Mouse (Mus musculus) hindbrain, postnatal 0 days (tissue): Measurements from ENCODE around the gene Gm37240. TPM values are rescaled to one million over a fixed set of nuclear protein-coding genes. Genes with fewer than 3 reads are reported as not detected.
A peak's percentile ranks its signal among the peaks of the same experiment; 100 is the strongest.

Experiments used
- ATAC-seq: fragments of 200-750 bp; cut with Nextera tagmentation; 2 replicates; pipeline ENCODE4 v1.8.0; 2017; ENCODE audit warnings: mild to moderate bottlenecking, moderate TSS enrichment, moderate library complexity
- DNase-seq: peaks from one replicate; pipeline ENCODE4 v3.0.0-alpha.2; 2015; ENCODE audit warnings: low spot score
- H3K27ac ChIP-seq: fragments of 300-500 bp; sonication (generic); 2 replicates; pipeline ENCODE4 v1.5.1; 2014; ENCODE audit warnings: mild to moderate bottlenecking
- H3K27me3 ChIP-seq: fragments of 300-500 bp; sonication (generic); 2 replicates; pipeline ENCODE4 v1.6.1; 2014; ENCODE audit warnings: low read length, mixed read lengths; ENCODE audit not compliant: insufficient read depth
- H3K36me3 ChIP-seq: fragments of 300-500 bp; sonication (generic); 2 replicates; pipeline ENCODE4 v1.6.1; 2014; ENCODE audit warnings: low read length, mixed read lengths; ENCODE audit not compliant: insufficient read depth
- H3K4me1 ChIP-seq: fragments of 300-500 bp; sonication (generic); 2 replicates; pipeline ENCODE4 v1.6.1; 2014; ENCODE audit warnings: antibody characterized with exemption, low read length, mixed read lengths; ENCODE audit not compliant: insufficient read depth
- H3K4me2 ChIP-seq: fragments of 300-500 bp; sonication (generic); 2 replicates; pipeline ENCODE4 v1.6.1; 2014; ENCODE audit warnings: low read depth, mild to moderate bottlenecking, low read length, moderate library complexity, mixed read lengths
- H3K4me3 ChIP-seq: fragments of 300-500 bp; sonication (generic); 2 replicates; pipeline ENCODE4 v1.5.1; 2014; ENCODE audit warnings: low read length
- H3K9ac ChIP-seq: fragments of 300-500 bp; sonication (generic); replicated peaks from 2 replicates; pipeline ENCODE4 v1.6.1; 2014; ENCODE audit warnings: mild to moderate bottlenecking, low read length, moderate library complexity, mixed read lengths
- H3K9me3 ChIP-seq: fragments of 300-500 bp; sonication (generic); 2 replicates; pipeline ENCODE4 v1.6.1; 2016; ENCODE audit warnings: low read length, mixed read lengths
- CTCF ChIP-seq: IDR thresholded peaks from 2 replicates; pipeline ENCODE4 v1.5.1; 2016; ENCODE audit warnings: antibody characterized with exemption, control low read depth, low read depth
- WGBS: fragments of 180-500 bp; shearing (Covaris S2); extraction: QIAGEN DNeasy Blood & Tissue Kit; methylation state at CpG from one replicate; pipeline ENCODE4 v1.1.7; 2014; 5-methylcytosine and 5-hydroxymethylcytosine counted together
- polyA plus RNA-seq: library from polyadenylated mRNA; unstranded; fragments of >200 nt; fragmentation: Nextera tagmentation; extraction: Ambion mirVana; gene quantifications from 2 replicates; pipeline ENCODE4 v1.2.1, GENCODE M21; 2015
- total RNA-seq: library from RNA; depleted of rRNA; stranded (reverse); fragments of >200 nt; gene quantifications from 2 replicates; pipeline ENCODE4 v1.2.3, GENCODE M21; 2014

Gene Gm37240
- total and polyA plus RNA-seq, 2 experiments from 2014 or later, result 1.5 TPM; not detected in 1

DNA sequence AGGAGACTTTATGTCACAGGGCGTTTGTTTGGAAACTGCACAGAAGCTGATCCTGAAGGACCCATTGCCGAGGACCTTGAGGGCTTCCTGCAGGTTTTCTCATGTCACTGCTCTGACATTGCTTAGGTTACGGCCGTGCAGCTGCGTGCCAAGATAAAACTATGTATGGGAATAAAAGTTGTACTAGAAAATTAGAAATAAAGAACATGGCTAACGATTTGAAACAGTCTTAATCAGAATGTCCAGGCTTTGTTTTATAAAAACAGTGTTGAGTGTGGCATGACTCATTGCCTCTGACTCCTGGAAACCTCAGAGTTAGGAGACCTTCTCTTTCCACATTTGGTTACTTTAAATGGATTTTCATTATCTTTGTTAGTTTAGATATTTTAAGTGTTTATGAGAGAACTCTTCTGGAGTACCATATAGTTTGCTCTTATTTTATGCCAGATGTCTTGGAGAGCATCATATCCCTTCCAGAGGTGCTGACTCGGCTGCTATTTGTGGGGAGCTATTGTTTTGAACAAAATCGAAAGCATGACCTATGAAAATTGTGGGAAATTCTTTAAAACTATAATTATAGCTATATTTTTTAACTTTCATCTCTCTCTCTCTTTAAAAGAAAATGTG, 960.0 kb downstream of the Gm37240 start:
- no peaks in the 10 kb centered on the region for H3K27me3 ChIP-seq
- DNase-seq (no peak), ATAC-seq (no peak)
- H3K9ac ChIP-seq, result no peak overlapping the region
- no peaks in the 10 kb centered on the region for H3K36me3 ChIP-seq
- WGBS, result 76% methylated on average over 8 of the region's 8 CpGs
- no peaks in the 10 kb centered on the region for H3K4me1 ChIP-seq
- H3K4me2 ChIP-seq, result no peak overlapping the region
- no peaks in the 10 kb centered on the region for H3K9me3 ChIP-seq
- no peak overlapping the region for H3K27ac ChIP-seq
- TF ChIP-seq CTCF, result no peak
- no peak overlapping the region for H3K4me3 ChIP-seq

DNA sequence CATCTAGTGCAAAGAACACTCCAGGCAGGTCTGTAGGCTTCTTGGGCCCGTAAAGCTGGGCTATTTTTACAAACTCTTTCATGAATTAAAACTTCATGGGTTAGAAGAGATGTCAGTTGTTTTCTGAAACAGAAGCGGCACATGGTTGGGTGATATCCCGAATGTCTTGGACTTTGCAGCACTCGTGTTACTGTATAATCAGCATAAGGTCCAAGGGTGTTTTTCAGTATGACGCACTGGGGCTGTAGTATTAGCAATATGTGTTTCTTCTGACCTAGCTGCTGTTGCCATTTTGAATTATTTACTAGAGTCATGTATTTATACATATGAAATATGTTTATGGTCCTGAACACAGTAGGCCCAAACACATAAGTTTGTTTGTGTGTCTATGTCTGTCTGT, 961.2 kb downstream of the Gm37240 start:
- 90% methylated on average over 5 of the region's 5 CpGs for WGBS

GRCm38 (mm10) chr3:84925229-84925628, 962.1 kb downstream of the Gm37240 start:
- H3K36me3 ChIP-seq, result no peaks in the 10 kb centered on the region
- TF ChIP-seq CTCF, result no peak
- H3K9me3 ChIP-seq, result no peaks in the 10 kb centered on the region
- ATAC-seq, result no peak
- no peak overlapping the region for H3K4me3 ChIP-seq
- WGBS, result 76% methylated on average over 4 of the region's 4 CpGs
- no peak overlapping the region for H3K27ac ChIP-seq
- no peaks in the 10 kb centered on the region for H3K27me3 ChIP-seq
- no peak overlapping the region for H3K4me2 ChIP-seq
- H3K4me1 ChIP-seq, result no peaks in the 10 kb centered on the region
- DNase-seq, result no peak
- H3K9ac ChIP-seq, result no peak overlapping the region

More for the DNA sequence above, 961.2 kb downstream of the Gm37240 start:
- no peak for TF ChIP-seq CTCF
- no peaks in the 10 kb centered on the region for H3K36me3 ChIP-seq
- H3K9me3 ChIP-seq, result no peaks in the 10 kb centered on the region
- no peak overlapping the region for H3K27ac ChIP-seq
- H3K4me3 ChIP-seq, result no peak overlapping the region
- no peak overlapping the region for H3K4me2 ChIP-seq
- H3K4me1 ChIP-seq, result no peaks in the 10 kb centered on the region
- DNase-seq (no peak), ATAC-seq (no peak)
- no peak overlapping the region for H3K9ac ChIP-seq
- H3K27me3 ChIP-seq, result no peaks in the 10 kb centered on the region

DNA sequence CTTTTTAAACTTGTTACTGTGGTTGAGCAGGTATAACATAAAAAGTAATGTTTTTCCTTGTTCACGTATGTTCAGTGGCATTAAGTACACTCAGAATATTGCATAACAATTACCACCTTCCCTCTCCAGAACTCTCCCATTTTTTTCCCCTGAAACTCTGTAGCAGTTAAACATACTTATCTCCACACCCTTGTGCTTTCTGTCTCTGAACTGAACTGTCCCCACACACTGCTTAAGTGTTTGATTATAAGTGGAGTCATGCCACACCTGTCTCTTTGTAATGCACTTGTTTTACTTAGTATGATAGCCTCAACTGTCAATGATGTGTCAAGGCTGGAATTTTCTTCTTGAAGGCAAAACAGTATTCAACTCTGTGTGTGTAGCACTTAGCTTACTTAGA, 963.6 kb downstream of the Gm37240 start:
- Histone ChIP-seq H3K36me3 (no peaks in the 10 kb centered on the region), H3K4me3 (no peak overlapping the region), H3K4me1 (no peaks in the 10 kb centered on the region), H3K9ac (no peak overlapping the region), H3K27me3 (no peaks in the 10 kb centered on the region), H3K9me3 (no peaks in the 10 kb centered on the region), H3K27ac (no peak overlapping the region), H3K4me2 (no peak overlapping the region)
- no peak for TF ChIP-seq CTCF
- no peak for DNase-seq
- 93% methylated on average over 1 of the region's 1 CpGs for WGBS
- no peak for ATAC-seq

DNA sequence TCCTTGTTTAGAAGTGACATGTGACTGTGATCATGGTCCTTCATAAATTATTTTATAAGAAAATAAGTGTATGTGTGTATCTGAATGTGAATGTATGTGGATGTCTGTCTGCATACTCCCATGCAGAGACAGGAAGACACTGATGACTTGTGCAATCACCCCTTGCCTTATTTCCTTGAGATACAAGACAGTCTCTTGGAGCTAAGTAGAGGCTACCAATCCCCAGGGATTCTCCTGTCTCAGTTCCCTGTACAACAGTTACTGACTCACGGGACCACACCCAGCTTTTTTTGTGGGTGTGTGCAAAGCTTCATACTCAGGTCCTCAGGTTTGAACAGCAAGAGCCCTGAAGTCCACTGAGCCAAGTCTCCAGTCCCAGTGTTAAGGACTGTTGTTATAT, 964.1 kb downstream of the Gm37240 start:
- no peak for TF ChIP-seq CTCF
- no peaks in the 10 kb centered on the region for H3K4me1 ChIP-seq
- WGBS, result 83% methylated on average over 1 of the region's 1 CpGs

DNA sequence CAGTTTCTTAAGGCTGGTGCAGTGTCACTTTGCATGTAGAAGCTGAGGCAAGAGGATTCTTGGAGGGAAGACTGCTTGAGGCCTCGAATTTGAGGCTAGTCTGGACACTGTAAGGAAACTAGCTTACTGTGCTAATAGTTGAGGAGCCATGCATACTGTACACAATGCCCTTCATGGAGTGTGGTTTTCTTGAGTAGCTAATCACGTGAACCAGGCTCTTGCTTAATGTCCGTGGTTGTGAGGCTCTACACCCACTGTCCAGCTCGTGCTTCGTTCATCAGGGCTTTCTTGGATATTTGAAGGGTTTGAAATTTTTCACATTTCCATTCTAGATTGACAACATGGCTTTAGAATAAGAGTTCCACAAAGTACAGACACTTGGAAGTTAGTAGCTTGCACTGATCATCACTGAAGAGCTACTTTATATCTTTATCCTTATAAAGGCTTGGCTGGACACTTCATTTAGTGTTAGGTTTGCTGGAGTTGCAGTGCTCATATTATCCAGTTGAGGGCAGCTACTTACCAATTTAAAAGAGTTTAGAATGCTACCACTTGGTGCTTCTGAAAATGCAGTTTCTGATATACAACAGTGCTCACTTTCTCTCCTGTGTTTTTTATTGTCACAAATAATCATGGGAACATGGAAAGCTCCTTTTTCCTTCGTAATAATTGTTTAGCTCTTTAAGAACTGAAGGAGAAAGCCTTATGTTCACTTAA, 965.5 kb downstream of the Gm37240 start:
- no peaks in the 10 kb centered on the region for H3K27me3 ChIP-seq
- TF ChIP-seq CTCF, result peak; percentile 74
- no peaks in the 10 kb centered on the region for H3K4me1 ChIP-seq
- H3K4me2 ChIP-seq, result no peak overlapping the region
- WGBS, result 77% methylated on average over 6 of the region's 6 CpGs
- H3K9ac ChIP-seq, result no peak overlapping the region
- no peaks in the 10 kb centered on the region for H3K36me3 ChIP-seq
- no peak overlapping the region for H3K4me3 ChIP-seq
- ATAC-seq (no peak), DNase-seq (peak; percentile 81)
- H3K9me3 ChIP-seq, result no peaks in the 10 kb centered on the region
- H3K27ac ChIP-seq, result no peak overlapping the region

More for the DNA sequence above, 964.1 kb downstream of the Gm37240 start:
- no peaks in the 10 kb centered on the region for H3K9me3 ChIP-seq
- no peaks in the 10 kb centered on the region for H3K27me3 ChIP-seq
- H3K4me3 ChIP-seq, result no peak overlapping the region
- H3K4me2 ChIP-seq, result no peak overlapping the region
- H3K9ac ChIP-seq, result no peak overlapping the region
- DNase-seq, result no peak
- ATAC-seq, result no peak
- no peak overlapping the region for H3K27ac ChIP-seq
- H3K36me3 ChIP-seq, result no peaks in the 10 kb centered on the region
